Mouse (Mus musculus): ENCODE data around the gene Gm16513.
"Not testable (repeated sequence)": the region's sequence is repeated elsewhere in the genome, so short reads cannot be mapped to it uniquely, and the experiment has no call there.

Gm16513 gene

GRCm38 (mm10) chr5:95182324-95182723 is at the start of gene Gm16513:
Gene Gm16513, plus strand, starts transcription at chr5:95182624.
- not testable (repeated sequence) for DNase-seq
